Mouse (Mus musculus): ENCODE measurements around the gene H2-T23. TPM values are rescaled to one million over a fixed set of nuclear protein-coding genes. Genes with fewer than 3 reads are reported as not detected.

H2-T23 gene
- 100 to 1,000 TPM; 329 to 359 TPM for total RNA-seq (2023)

GRCm38 (mm10) chr17:36032351-36032875, at the start of gene H2-T23:
Gene H2-T23 (minus strand): TSS chr17:36032855.

GRCm38 (mm10) chr17:36058362-36058761, 25.7 kb upstream of the H2-T23 start, which contains the start of gene Gm11127:
Gene Gm11127 (minus strand): TSS chr17:36058371.

GRCm38 (mm10) chr17:36042610-36043169, 10.0 kb upstream of the H2-T23 start, which contains the start of the genes H2-T22 and Gm6034:
Gene H2-T22 (minus strand): TSS chr17:36042747.
Gene Gm6034 (plus strand): TSS chr17:36042961.

GRCm38 (mm10) chr17:36020191-36021073, 12.2 kb downstream of the H2-T23 start, which contains the start of gene H2-T24:
Gene H2-T24 (minus strand): TSS chr17:36020560.

Other genes starting within 250 kb of the H2-T23 start
- not detected for gene Ier3, start 211.2 kb downstream of the H2-T23 start, total RNA-seq (2023)
- 10 to 100 TPM; 19.9 to 23.4 TPM for gene Flot1, start 209.6 kb downstream of the H2-T23 start, total RNA-seq (2023)
- 100 to 1,000 TPM; 257 to 280 TPM for gene Tubb5, start 194.5 kb downstream of the H2-T23 start, total RNA-seq (2023)
- gene Mdc1, start 191.3 kb downstream of the H2-T23 start, total RNA-seq (2023) = 10 to 100 TPM; 83.9 to 84.1 TPM
- 100 to 1,000 TPM in 1 of 2 experiments, 10 to 100 TPM in 1; 99.6 to 102 TPM for gene Nrm, start 171.5 kb downstream of the H2-T23 start, total RNA-seq (2023)
- gene Ppp1r18, start 167.3 kb downstream of the H2-T23 start, total RNA-seq (2023) = 100 to 1,000 TPM; 217 to 237 TPM
- gene Dhx16, start 153.0 kb downstream of the H2-T23 start, total RNA-seq (2023) = 100 to 1,000 TPM; 127 to 137 TPM
- gene 2310061I04Rik, start 135.4 kb downstream of the H2-T23 start, total RNA-seq (2023) = 10 to 100 TPM; 28.5 to 31.3 TPM
- 10 to 100 TPM; 20.6 to 26.6 TPM for gene Atat1, start 122.8 kb downstream of the H2-T23 start, total RNA-seq (2023)
- 10 to 100 TPM; 62.1 to 71.1 TPM for gene Mrps18b, start 116.5 kb downstream of the H2-T23 start, total RNA-seq (2023)
- 100 to 1,000 TPM; 193 to 197 TPM for gene Ppp1r10, start 116.4 kb downstream of the H2-T23 start, total RNA-seq (2023)
- 100 to 1,000 TPM; 117 to 132 TPM for gene Abcf1, start 63.1 kb downstream of the H2-T23 start, total RNA-seq (2023)
- gene Gnl1, start 53.0 kb downstream of the H2-T23 start, total RNA-seq (2023) = 10 to 100 TPM; 74.8 to 75.1 TPM
- gene Prr3, start 52.6 kb downstream of the H2-T23 start, total RNA-seq (2023) = 10 to 100 TPM; 73.2 to 83.1 TPM
- gene H2-T24, start 12.3 kb downstream of the H2-T23 start, total RNA-seq (2023) = 10 to 100 TPM; 51.7 to 61.2 TPM
- gene H2-T22, start 9.9 kb upstream of the H2-T23 start, total RNA-seq (2023) = 10 to 100 TPM; 85.3 to 96.3 TPM
- under 1 TPM; 0.47 to 0.78 TPM for gene Gm6034, start 10.1 kb upstream of the H2-T23 start, total RNA-seq (2023)
- 10 to 100 TPM; 60.8 to 61.3 TPM for gene Gm11127, start 25.5 kb upstream of the H2-T23 start, total RNA-seq (2023)
- 1 to 10 TPM; 1.2 to 1.9 TPM for gene Gm19684, start 88.8 kb upstream of the H2-T23 start, total RNA-seq (2023)
- gene Gm7030, start 96.6 kb upstream of the H2-T23 start, total RNA-seq (2023) = 10 to 100 TPM; 11.2 to 17.6 TPM
- under 1 TPM in 1 of 2 experiments, not detected in 1; 0.93 TPM for gene Gm8909, start 135.7 kb upstream of the H2-T23 start, total RNA-seq (2023)
- 1 to 10 TPM in 1 of 2 experiments, not detected in 1; 1.1 TPM for gene H2-T3, start 157.4 kb upstream of the H2-T23 start, total RNA-seq (2023)
- gene Rpp21, start 225.2 kb upstream of the H2-T23 start, total RNA-seq (2023) = 10 to 100 TPM; 61.6 to 61.8 TPM
- gene Trim39, start 239.4 kb upstream of the H2-T23 start, total RNA-seq (2023) = 10 to 100 TPM; 79.8 to 81.2 TPM

Measured in B cell, adult 67 days (primary cell).